Mouse (Mus musculus) frontal cortex, postnatal 10 days (tissue): ENCODE measurements around the gene Tnni2.

ENCODE experiments used
- DNase-seq, 2 experiments: peaks; one replicate each; pipeline ENCODE4 v3.0.0; 2022; ENCODE audit warnings: low spot score in 2 of 2, mixed read lengths in 1 of 2

Gene Tnni2

DNA sequence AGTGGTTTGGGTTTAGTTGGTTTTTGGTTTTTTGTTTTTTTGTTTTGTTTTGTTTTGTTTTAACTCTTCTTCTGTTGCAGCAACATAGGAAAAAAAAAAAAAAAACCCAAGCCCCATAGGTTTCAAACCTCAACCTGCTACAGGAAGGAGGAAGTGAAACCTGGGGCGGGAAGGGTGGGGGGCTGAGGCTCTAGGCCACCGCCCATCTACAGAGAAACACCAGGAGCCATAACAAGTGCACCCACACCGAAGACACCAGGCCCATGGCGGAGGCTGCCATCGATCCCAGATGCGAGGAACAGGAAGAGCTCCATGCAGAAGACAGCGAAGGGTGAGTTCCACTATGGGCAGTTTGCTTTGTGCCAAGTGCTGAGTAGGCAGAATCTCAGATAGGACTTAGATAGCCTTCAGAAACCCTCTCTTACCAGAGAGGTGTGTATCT is 19.0 kb downstream of the Tnni2 start, which contains the start of gene Lsp1:
TSS of gene Lsp1 (plus strand) at position 174 of the 442 bp plus-strand sequence.
- DNase-seq = no peak

DNA sequence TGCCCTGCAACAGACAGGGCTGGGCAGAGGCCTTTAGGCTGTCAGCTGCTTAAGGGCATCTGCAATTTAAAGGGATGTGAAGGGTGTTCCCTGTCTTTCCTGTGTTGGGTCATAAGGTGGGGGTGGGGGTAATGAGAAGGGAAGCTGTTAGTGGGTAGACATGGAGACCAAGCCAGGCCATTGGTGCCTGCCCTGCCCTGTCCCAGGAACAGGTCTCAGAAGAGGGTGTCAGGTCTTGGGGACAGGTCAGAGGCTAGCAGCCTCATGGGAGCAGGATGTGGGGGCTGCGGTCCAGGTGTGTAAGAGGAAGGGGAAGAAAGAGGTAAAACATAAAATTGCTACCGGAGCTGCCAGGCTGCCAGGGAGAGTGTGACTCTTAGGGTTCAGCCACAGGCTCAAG is 19.8 kb downstream of the Tnni2 start:
- no peak for DNase-seq

DNA sequence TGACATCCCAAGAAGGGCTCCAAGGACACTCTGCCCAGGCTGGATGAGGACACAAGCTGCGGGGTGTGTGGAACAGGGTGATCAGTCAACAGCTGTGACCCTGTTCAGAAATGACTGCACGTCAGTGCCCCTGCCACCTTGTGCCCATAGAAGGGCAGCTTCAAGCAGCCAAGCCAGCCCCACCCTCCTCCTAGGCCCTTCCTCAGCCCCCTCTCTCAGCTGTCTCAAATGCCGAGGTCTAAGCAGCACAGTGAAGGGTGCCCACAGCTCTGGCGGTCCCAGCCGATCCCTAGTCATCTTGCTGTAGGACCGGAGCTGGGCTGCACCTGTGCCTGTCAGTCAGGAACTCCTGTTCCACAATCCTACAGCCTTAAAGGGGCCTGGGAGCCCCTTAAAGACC is 20.6 kb downstream of the Tnni2 start:
- no peak for DNase-seq

DNA sequence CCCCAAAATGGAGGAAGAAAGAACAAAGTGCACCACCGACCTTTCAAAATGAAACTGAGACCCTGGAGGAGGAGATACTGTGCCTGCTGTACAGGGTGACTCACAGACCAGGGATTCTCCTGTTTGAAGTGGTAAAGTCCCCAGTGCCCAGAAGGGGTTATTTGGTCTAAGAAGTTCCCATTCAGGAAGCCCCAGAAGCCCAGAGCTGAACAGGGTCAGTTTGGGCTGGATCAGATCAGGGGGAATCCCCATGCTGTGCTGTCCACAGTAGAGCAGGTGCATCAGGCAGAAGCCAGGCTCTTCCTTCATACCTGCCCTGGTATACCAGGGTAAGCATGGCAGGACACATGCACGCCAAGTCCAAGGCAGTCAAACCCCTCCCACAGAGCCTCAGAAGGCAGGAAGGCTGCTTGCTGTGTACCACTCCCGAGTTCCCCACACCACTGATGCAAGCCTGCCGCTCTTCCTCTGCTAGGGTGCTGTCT is 21.0 kb downstream of the Tnni2 start:
- no peak for DNase-seq

DNA sequence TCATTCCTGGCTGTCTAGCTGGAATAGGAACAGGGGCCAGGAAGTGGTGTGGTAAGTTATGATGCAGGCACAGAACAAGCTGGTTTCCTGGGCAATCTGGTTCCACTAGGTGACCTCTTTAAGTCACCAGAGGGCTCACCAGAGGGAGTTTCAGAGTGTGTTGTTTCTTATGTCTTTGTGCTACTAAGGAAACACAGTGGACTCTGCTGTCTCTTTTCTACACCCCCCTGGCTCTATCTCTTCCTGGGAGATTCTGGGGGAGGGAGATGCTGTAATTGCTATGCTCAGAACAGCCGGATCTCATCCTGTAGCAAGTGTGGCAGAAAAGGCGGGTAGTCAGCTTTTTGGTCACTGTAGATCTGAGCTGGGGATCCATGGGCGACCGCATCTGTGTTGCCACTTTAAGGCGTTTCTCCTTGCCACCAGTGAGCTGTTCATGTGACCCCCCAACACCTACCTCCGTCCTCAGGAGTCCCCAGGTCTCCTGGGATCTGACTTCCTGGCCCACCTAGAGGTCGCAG is 28.6 kb downstream of the Tnni2 start:
- DNase-seq = no peak

DNA sequence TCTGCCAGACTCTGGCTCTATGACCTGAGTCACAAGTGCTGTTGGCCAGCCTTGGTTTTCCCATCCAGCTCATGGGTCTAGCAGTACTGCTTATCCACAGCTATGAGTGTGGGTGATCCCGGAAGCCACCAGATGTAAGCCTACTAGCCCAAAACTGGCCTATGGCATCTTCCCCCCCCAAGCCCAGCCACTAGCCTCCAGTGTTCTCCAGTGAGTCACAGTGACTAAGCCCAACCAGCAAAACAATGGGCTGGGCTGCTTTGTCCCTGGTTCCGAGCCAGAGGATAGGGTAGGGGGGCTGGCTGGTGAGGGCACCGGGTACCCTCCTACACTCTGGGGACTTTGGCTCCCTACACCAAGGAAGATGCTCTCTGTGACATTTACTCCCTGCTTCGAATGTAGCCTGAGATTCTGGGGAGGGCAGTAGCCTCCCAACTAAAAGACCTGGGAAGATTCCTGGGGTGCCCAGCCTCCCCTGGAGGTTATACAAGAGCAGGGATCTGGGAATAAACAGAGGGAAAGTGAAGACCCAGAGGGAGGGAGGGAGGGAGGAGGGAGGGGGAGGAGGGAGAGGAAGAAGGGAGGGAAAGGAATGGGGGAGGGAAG is 29.3 kb downstream of the Tnni2 start:
- DNase-seq = no peak

DNA sequence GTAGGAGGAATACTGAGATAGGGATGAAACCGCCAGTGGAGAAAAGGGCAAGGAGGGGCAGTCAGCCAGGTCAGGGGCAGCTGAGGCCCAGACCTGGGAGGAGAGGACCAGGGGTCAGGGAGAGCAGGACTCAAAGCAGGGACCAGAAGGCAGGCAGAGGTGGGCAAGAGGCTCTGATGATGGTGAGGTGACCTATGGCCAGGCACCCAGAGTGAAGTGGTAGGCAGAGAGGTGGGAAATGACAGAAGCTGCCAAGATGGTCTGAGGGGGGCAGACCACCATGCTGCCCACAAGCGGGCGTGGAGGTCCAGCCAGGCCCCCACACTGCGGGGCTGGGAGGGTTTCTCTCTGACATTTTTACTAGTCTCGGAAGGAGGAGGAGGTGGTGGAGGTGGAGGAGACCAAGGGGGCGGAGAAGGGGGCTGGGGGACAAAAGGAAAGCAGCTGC is 29.8 kb downstream of the Tnni2 start:
- DNase-seq = no peak

DNA sequence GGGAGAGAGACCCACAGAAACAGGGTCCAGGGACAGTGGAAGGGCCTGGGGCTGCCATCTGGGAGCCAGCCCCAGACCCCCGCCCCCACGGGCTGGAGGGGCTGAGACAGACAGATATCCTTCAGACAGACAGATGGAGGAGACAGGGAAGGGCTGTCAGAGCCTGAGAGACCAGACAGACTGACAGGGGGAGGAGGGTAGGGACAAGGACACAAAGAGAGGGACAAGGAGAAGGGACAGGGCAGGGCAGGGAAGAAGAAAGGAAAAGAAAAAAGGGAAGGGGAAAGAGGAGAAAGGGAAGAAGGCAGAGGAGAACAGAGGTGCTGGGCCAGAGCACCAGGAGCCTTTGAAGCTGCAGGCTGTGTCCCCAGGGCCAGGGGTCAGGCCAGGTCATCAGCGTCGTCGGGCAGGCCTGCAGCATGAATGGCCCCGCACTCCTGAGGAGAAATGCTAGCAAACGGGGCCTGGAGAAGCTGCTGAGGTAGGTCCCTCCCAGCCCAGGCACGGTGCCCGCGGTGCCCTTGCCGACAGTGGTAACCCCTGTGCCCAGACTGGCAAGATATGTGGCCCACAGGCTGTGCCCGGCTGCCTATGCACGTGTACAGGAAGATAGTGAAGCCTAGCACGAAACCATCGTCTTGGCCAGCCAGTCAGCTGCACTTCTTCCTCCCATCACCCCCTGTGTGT is 30.4 kb downstream of the Tnni2 start:
- no peak for DNase-seq

DNA sequence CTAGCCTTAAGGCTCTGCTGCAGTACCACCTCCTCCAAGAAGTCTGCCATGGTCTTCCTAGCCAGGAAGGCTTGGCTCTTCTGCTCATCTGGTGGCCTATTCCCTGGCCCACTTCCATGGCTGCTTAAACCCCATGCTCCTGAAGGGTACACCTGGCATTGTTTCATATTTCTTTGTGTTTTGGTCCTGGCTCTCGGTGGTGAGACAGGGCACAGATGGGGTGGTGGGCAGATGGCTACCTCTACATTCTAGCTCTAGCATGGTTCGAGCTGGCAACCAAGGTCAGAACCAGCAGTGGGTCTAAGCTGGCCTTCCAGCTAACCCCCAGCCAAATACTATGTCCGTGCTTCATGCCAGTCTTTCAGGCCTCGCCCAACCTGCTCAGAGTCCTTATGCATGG is 31.3 kb downstream of the Tnni2 start:
- DNase-seq = no peak

DNA sequence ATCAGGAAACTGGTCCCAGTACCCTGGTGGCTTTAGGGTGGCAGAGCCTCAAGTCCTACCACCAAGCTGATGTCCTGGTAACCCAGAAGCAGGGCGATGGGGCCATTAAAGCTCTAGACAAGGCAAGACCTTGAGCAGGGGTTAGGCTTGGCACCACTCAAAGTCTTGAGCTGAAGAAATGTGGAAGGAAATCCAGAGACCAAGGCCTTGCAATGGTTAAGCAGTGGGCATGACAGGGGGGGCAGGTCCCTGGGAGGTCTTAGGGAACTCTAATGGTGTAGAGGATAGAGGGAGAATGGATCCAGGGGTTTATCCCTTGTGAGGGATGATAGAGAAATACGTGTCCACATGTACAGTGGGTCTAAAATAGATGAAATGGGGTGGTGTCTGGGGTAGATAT is 31.9 kb downstream of the Tnni2 start:
- DNase-seq = no peak

DNA sequence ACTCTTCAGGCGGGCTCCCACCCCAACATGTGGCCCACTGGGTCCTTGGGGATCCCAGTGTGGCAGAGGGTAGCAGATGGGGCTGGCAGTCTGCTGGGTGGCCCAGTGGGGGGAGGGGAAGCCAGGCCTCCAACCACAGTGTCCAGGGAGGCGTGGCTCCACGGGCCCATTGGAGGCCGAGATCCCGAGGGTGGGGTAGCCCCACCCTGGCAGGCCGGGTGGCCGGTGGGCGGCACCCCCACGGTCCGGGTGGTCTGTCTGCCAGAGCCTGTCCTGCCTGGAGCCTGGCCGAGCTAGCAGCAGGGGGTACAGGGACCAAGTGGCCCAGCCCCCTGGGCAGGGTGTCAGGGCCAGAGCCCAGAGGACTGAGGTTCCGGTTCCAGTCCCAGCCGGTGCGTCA is 33.2 kb downstream of the Tnni2 start:
- DNase-seq = no peak

DNA sequence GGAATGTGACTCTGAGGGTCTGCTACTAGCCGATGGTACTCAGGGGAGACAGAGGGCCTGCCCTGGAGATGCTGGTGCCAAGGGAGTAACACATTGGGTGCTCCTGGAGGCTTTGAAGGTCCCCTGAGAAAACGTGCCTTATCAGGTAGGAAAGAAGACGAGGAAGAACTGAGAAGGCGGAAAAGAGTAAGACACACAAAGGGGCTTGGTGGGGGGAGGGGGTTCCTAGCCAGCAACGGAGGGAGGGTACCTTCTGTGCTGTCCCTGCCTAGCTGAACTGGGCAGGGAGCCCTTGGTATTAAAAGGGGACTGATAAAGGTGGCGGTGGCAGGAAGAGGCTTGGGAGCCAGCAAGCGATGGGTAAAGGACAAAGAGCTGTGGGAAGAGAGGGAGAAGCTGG is 34.0 kb downstream of the Tnni2 start:
- no peak for DNase-seq

DNA sequence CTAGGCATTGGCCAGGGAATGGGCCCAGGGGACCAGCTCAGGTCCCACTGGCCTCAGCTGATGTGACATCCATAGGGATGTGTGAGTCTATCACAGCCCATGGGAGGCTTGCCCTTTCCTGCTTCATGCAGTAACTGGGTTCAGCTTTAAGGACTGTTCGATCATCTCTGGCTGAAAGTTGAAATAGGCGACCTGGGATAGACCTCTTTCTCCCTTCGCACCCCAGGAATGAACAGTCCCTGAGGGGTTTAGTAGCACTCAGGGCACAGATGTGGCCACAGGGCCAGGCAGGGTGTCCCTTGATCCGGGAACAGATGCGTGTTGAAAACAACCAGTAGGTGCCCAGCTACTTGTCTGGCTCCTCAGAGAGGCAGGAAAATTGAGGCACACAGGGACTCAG is 34.7 kb downstream of the Tnni2 start:
- DNase-seq = no peak

DNA sequence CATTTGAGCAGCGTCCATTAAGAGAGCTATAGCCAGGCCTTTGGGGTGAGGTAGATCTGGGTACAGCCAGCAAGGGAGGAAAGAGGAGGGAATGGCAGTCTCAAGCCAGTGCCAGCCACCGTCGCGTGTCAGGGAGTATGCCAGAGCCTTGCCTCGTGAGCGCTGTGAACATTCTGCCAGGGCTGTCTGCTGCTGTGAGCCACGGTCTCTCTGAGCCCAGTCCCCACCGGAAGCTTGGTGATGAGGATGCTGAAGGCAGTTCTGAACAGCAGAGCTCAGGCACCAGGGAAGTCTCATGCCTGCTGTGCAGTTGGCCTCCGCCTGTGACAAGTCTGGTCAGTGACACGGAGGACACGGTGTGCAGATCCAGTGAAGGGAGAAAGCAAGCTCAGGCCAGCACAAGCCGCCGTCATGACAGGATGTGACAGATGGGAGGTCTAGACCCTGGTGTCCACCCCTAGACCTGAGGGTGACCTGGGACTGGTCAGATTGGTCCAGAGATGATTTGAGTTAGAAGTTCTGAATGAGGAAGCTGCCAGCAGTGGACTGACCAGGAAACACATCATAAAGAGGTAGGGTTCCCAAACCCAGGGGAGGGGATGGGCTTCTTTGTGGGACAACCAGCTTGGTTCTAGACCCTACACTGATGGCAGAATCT is 35.3 kb downstream of the Tnni2 start:
- peak in 1 of 2 experiments; percentile 31 for DNase-seq

DNA sequence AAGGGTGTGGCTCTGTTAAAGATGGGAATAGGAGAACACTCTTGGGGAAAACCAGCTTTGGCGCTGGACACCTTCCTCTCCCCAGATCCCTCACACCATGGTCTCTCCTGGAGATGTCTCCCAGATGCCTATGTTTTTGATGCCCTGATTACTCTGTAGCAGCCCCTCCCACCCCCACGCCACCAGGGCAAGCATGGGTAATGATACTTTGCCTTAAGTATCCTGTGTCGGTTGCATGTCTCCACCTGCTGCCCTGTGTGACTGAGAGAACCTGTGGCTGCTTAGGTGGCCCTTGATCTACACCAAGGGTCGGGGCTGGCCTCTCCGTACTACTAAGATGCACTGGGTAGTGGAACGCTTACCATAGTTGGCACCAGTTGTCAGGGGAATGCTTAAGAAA is 36.4 kb downstream of the Tnni2 start:
- DNase-seq = no peak

DNA sequence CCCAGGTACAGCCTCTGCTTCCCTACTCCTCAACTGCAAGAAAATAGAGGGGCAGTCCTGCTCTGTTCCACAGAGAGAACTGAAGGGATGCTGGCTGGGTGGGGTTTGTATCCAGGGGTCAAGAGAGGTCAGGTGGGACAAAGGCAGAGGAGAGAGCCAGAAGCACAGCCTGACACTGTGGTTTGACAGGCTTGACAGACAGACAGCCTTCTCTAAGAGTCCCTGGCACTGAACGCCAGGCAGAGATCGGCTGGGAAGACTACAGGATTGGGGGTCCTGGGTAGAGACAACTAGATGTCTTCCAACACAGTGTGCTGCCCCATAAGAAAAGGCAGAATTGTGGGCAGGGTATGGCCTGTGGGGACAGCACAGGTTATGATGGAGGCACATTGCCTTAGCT is 37.0 kb downstream of the Tnni2 start:
- DNase-seq = no peak

DNA sequence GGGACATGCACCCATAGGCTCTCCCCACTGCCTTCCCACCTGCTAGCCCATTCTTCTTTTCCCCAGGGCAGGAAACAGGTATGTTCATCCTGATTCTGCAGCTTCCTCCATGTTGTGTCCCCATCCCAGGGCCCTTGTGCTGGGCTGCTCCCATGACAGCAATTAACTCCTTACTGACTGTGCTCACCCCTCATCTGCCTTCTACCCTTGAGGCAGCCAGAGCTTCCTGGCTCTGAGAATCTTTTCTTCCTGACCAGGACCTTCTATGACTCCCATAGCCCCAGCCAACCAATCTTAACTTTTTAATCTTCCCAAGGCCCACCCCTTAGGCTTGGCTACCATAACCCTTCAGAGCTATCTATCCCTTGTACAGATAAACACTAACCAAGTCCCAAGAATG is 37.7 kb downstream of the Tnni2 start:
- no peak for DNase-seq

DNA sequence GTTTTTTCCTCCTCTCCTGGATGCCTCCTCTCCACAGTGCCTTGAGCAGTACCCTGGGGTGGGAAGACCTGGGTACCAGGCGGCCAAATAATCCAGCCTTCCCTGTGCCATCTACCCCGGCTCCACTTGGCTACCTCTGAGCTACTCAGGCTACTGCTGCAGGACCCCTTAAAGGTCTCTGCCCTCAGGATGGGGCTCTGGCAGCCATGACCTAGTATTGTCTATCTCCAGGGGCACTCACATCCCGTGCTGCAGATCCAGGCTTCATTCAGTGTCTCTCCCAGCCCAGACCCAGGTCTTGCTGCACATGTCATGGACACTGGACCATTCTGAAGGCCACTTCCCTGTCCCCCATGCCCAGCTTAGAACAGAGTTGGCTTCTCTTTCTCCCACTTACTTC is 38.3 kb downstream of the Tnni2 start:
- DNase-seq = no peak

DNA sequence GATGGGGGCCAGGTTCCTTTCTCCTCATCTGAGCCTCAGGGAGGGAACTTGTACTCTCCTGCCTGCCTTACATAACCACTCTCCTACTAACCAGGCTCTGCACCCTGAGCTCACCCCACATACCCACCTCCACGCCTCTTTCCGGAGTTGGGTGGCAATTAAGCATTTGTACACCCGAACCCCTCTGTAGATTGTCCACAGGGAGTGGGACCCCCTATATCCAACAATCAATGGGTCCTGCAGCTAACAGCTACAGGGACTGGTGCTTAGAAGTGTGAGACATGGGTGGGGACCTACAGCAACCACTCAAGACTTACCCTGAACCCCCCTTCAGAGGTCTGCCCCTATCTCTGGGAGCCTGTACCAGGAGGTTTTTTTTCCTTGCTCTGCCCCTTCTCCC is 39.1 kb downstream of the Tnni2 start:
- DNase-seq = no peak

DNA sequence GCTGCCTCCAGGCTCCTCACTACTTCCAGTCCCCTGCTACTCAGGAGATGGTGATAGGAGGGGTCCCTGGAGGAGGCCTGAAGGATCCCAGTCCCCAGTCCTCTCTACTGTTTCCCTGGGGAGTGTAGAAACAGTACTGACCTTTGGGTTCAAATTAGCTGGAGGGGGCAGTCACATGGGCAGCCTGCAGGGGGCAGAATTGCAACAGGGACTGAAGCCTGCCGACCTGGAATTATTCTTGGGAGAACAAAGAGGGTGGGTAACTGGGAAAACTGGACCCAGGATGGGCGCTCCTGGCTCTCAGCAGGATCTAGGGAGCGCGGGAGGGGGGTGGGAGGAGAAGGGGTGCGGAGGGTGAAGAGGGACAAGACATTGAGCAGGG is 39.6 kb downstream of the Tnni2 start:
- DNase-seq = peak in 1 of 2 experiments; percentile 43

DNA sequence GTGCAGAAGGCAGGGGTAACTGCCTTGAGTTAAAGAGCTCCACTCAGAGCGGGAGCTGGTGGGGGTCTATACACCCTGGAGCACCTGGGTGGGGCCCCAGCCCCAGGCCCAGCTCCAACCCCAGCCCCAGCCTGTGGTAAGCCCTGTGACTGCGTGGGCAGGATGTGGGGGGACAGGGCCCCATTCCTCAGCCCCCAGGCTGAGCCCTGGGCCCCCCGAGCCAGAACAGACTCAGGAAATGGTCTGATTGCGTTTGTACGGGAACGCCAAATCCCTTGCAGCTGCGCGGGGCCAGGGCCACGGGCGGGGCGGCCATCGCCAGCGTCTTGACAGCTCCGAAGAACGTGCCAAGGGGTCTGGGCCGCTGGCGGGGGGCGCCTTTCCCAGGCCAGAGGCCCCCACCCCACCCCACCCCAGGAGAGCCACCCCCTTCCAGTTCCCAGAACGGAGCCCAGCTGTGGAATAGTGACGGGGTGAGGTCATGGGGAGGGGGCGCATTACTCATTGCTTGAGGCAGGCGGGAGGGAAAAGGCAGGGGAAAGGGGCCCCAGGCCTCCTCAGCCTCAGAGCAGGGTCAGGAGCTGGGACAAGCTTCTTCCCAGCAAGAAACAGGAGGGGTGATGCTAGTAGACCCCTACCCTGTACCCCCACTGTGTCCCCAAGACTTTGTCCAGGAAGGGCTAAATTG is 40.1 kb downstream of the Tnni2 start:
- no peak for DNase-seq

DNA sequence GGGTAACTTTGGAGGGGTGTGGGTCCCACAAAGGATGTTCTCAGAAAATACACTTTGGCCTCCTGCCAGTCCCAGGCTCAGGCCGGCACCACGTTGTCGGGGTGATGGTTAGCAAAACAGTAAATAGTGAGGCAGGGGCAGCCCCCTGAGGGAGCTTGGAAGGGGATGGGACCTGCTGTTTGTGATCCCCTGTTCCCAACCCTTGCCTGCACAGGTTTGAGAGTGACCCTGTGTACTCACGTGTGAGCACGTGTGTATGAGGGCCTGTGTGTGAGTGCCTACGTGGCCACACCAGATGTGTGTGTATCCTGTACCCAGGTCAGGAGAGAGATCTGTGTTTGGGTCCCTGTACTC is 40.6 kb downstream of the Tnni2 start:
- no peak for DNase-seq
